Mouse (Mus musculus): ENCODE measurements around the gene Isca1.
A peak's percentile ranks its signal among the peaks of the same experiment; 100 is the strongest.
"Not testable (repeated sequence)": the region's sequence is repeated elsewhere in the genome, so short reads cannot be mapped to it uniquely, and the experiment has no call there.

Gene Isca1

GRCm38 (mm10) chr13:59746711-59747110 is 22.9 kb downstream of the Isca1 start, which contains the start of gene 1700014D04Rik:
1700014D04Rik (minus strand) TSS chr13:59746752.
- DNase-seq (ENCODE audit: inconsistent ontology term): no peak

GRCm38 (mm10) chr13:59746164-59746563 is 23.4 kb downstream of the Isca1 start:
- no peak for DNase-seq (ENCODE audit: inconsistent ontology term)

GRCm38 (mm10) chr13:59745462-59745861 is 24.1 kb downstream of the Isca1 start:
- DNase-seq (ENCODE audit: inconsistent ontology term): no peak

GRCm38 (mm10) chr13:59741697-59742096 is 27.9 kb downstream of the Isca1 start:
- DNase-seq (ENCODE audit: inconsistent ontology term): no peak

GRCm38 (mm10) chr13:59741096-59741495 is 28.5 kb downstream of the Isca1 start:
- DNase-seq (ENCODE audit: inconsistent ontology term): no peak

- no peak for DNase-seq (ENCODE audit: inconsistent ontology term)
Observed at GRCm38 (mm10) chr13:59739397-59739796, 30.2 kb downstream of the Isca1 start.

GRCm38 (mm10) chr13:59738455-59738854 is 31.2 kb downstream of the Isca1 start:
- DNase-seq (ENCODE audit: inconsistent ontology term): no peak

GRCm38 (mm10) chr13:59735190-59735589 is 34.4 kb downstream of the Isca1 start:
- peak; percentile 71 for DNase-seq (ENCODE audit: inconsistent ontology term)

GRCm38 (mm10) chr13:59734347-59734746 is 35.3 kb downstream of the Isca1 start:
- not testable (repeated sequence) for DNase-seq (ENCODE audit: inconsistent ontology term)

- no peak for DNase-seq (ENCODE audit: inconsistent ontology term)
Observed at GRCm38 (mm10) chr13:59733936-59734335, 35.7 kb downstream of the Isca1 start.

- DNase-seq (ENCODE audit: inconsistent ontology term): no peak
Observed at GRCm38 (mm10) chr13:59731652-59732051, 38.0 kb downstream of the Isca1 start, which contains the start of gene Spata31d1d. Spata31d1d (minus strand) TSS chr13:59731752.

GRCm38 (mm10) chr13:59728378-59729093 is 41.1 kb downstream of the Isca1 start:
- peak; percentile 74 for DNase-seq (ENCODE audit: inconsistent ontology term)

GRCm38 (mm10) chr13:59726139-59726867 is 43.3 kb downstream of the Isca1 start:
- no peak for DNase-seq (ENCODE audit: inconsistent ontology term)

- not testable (repeated sequence) for DNase-seq (ENCODE audit: inconsistent ontology term)
Observed at GRCm38 (mm10) chr13:59722089-59722488, 47.5 kb downstream of the Isca1 start.

GRCm38 (mm10) chr13:59719475-59719874 is 50.1 kb downstream of the Isca1 start:
- DNase-seq (ENCODE audit: inconsistent ontology term): no peak

- not testable (repeated sequence) for DNase-seq (ENCODE audit: inconsistent ontology term)
Observed at GRCm38 (mm10) chr13:59718857-59719440, 50.7 kb downstream of the Isca1 start.

GRCm38 (mm10) chr13:59713710-59714109 is 55.9 kb downstream of the Isca1 start:
- no peak for DNase-seq (ENCODE audit: inconsistent ontology term)

GRCm38 (mm10) chr13:59711984-59712383 is 57.6 kb downstream of the Isca1 start, which contains the start of gene Spata31d1b:
Spata31d1b (plus strand) TSS chr13:59712284.
- not testable (repeated sequence) for DNase-seq (ENCODE audit: inconsistent ontology term)

- no peak for DNase-seq (ENCODE audit: inconsistent ontology term)
Observed at GRCm38 (mm10) chr13:59710230-59710629, 59.4 kb downstream of the Isca1 start, which contains the start of gene Spata31d1a. Spata31d1a (minus strand) TSS chr13:59710330.
